Mouse (Mus musculus): ENCODE data around the gene 4931408C20Rik.

- TF ChIP-seq POLR2A (IDR thresholded peaks at IDR 0.05; ENCODE audit: control insufficient read depth, extremely low read depth, insufficient read depth, low read length, poor library complexity) (no peak), CTCF (IDR thresholded peaks at IDR 0.05; ENCODE audit: borderline replicate concordance, control insufficient read depth, extremely low read depth, insufficient read depth, low read length, poor library complexity) (no peak)
Measured at GRCm38 (mm10) chr1:26636051-26636450, 51.2 kb downstream of the 4931408C20Rik start.
